Mouse (Mus musculus): ENCODE data around the gene Lrrc29. TPM values are rescaled to one million over a fixed set of nuclear protein-coding genes. Genes with fewer than 3 reads are reported as not detected.
A peak's percentile ranks its signal among the peaks of the same experiment; 100 is the strongest.

Lrrc29 gene
- polyA plus RNA-seq, 1 experiment from 2014 or later = 1.4 TPM

MicroRNA genes within 50 kb of the gene (microRNA counts, 519-probe panel; counts per million panel counts)
- 2,962 counts per million, percentile 71 among the panel's probes with 10 or more counts for microRNA mmu-miR-328

Small RNA genes within 50 kb of the gene (microRNA-seq; reads per million reads assigned to microRNA genes)
- gene Gm27320 (not detected), gene Mir328 (186 reads per million, percentile 54 among the genes with 10 or more reads in this experiment)

Other genes with a start within 250 kb of the Lrrc29 start
- not detected in 2 replicates for gene Ces3b, start 242.5 kb downstream of the Lrrc29 start, polyA plus RNA-seq (2016; fragmentation: Nextera tagmentation; extraction: Ambion mirVana)
- gene Ces4a, start 194.5 kb downstream of the Lrrc29 start, polyA plus RNA-seq (2016; fragmentation: Nextera tagmentation; extraction: Ambion mirVana) = not detected in 2 replicates
- 51.8 and 52.1 TPM in 2 replicates for gene Cbfb, start 155.6 kb downstream of the Lrrc29 start, polyA plus RNA-seq (2016; fragmentation: Nextera tagmentation; extraction: Ambion mirVana)
- gene D230025D16Rik, start 101.1 kb downstream of the Lrrc29 start, polyA plus RNA-seq (2016; fragmentation: Nextera tagmentation; extraction: Ambion mirVana) = 23.0 and 24.4 TPM in 2 replicates
- 1.4 and 2.1 TPM in 2 replicates for gene B3gnt9, start 71.1 kb downstream of the Lrrc29 start, polyA plus RNA-seq (2016; fragmentation: Nextera tagmentation; extraction: Ambion mirVana)
- 13.4 and 13.9 TPM in 2 replicates for gene Tradd, start 61.7 kb downstream of the Lrrc29 start, polyA plus RNA-seq (2016; fragmentation: Nextera tagmentation; extraction: Ambion mirVana)
- 0.55 and 0.91 TPM in 2 replicates for gene Fbxl8, start 61.6 kb downstream of the Lrrc29 start, polyA plus RNA-seq (2016; fragmentation: Nextera tagmentation; extraction: Ambion mirVana)
- not detected in 2 replicates for gene Hsf4, start 56.5 kb downstream of the Lrrc29 start, polyA plus RNA-seq (2016; fragmentation: Nextera tagmentation; extraction: Ambion mirVana)
- 0.57 and 0.99 TPM in 2 replicates for gene Nol3, start 50.1 kb downstream of the Lrrc29 start, polyA plus RNA-seq (2016; fragmentation: Nextera tagmentation; extraction: Ambion mirVana)
- 16.5 and 19.8 TPM in 2 replicates for gene 4931428F04Rik, start 36.4 kb downstream of the Lrrc29 start, polyA plus RNA-seq (2016; fragmentation: Nextera tagmentation; extraction: Ambion mirVana)
- gene Exoc3l, start 30.2 kb downstream of the Lrrc29 start, polyA plus RNA-seq (2016; fragmentation: Nextera tagmentation; extraction: Ambion mirVana) = 11.5 and 11.6 TPM in 2 replicates
- gene E2f4, start 28.6 kb downstream of the Lrrc29 start, polyA plus RNA-seq (2016; fragmentation: Nextera tagmentation; extraction: Ambion mirVana) = 136 and 144 TPM in 2 replicates
- 1.8 and 1.9 TPM in 2 replicates for gene Elmo3, start 20.7 kb downstream of the Lrrc29 start, polyA plus RNA-seq (2016; fragmentation: Nextera tagmentation; extraction: Ambion mirVana)
- gene Tmem208, start 76 bp upstream of the Lrrc29 start, polyA plus RNA-seq (2016; fragmentation: Nextera tagmentation; extraction: Ambion mirVana) = 95.3 and 96.6 TPM in 2 replicates
- 2.1 and 2.2 TPM in 2 replicates for gene Fhod1, start 21.7 kb upstream of the Lrrc29 start, polyA plus RNA-seq (2016; fragmentation: Nextera tagmentation; extraction: Ambion mirVana)
- 5.2 and 5.5 TPM in 2 replicates for gene Slc9a5, start 22.6 kb upstream of the Lrrc29 start, polyA plus RNA-seq (2016; fragmentation: Nextera tagmentation; extraction: Ambion mirVana)
- gene Plekhg4, start 47.0 kb upstream of the Lrrc29 start, polyA plus RNA-seq (2016; fragmentation: Nextera tagmentation; extraction: Ambion mirVana) = 0.64 and 1.1 TPM in 2 replicates
- not detected in 2 replicates for gene Kctd19, start 87.2 kb upstream of the Lrrc29 start, polyA plus RNA-seq (2016; fragmentation: Nextera tagmentation; extraction: Ambion mirVana)
- gene Lrrc36, start 87.3 kb upstream of the Lrrc29 start, polyA plus RNA-seq (2016; fragmentation: Nextera tagmentation; extraction: Ambion mirVana) = 0.36 and 0.93 TPM in 2 replicates
- 23.3 and 23.9 TPM in 2 replicates for gene Tppp3, start 145.2 kb upstream of the Lrrc29 start, polyA plus RNA-seq (2016; fragmentation: Nextera tagmentation; extraction: Ambion mirVana)
- 12.9 and 18.5 TPM in 2 replicates for gene Zdhhc1, start 170.6 kb upstream of the Lrrc29 start, polyA plus RNA-seq (2016; fragmentation: Nextera tagmentation; extraction: Ambion mirVana)
- 12.3 and 15.6 TPM in 2 replicates for gene Hsd11b2, start 192.5 kb upstream of the Lrrc29 start, polyA plus RNA-seq (2016; fragmentation: Nextera tagmentation; extraction: Ambion mirVana)
- 65.3 and 73.4 TPM in 2 replicates for gene Atp6v0d1, start 239.8 kb upstream of the Lrrc29 start, polyA plus RNA-seq (2016; fragmentation: Nextera tagmentation; extraction: Ambion mirVana)